Mouse (Mus musculus): ENCODE measurements around the gene Neu3. TPM values are rescaled to one million over a fixed set of nuclear protein-coding genes. Genes with fewer than 3 reads are reported as not detected.
A peak's percentile ranks its signal among the peaks of the same experiment; 100 is the strongest.

The Neu3 gene
- polyA plus RNA-seq, 1 experiment = 5.0 TPM

DNA sequence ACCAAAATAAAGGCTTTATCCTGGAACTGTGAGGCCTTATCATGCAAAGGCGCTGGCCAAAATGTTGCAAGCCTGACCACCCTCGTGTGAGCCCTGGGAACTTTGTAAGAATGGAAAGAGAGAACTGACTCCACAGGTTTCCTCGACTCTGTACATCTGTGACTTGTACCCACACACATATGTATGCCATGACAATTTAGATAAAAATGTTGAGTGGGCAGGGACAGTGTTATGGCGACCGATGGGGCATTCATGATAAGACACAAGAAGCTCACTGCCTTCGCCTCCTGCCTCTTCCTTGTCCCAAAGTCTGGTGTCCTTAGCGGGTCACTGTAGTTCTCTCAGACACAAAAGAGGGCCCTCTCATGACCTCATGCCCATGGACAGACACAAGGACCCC lies 29.1 kb downstream of the Neu3 start:
- Histone ChIP-seq H3K27me3 (ENCODE audit: control insufficient read depth, insufficient read depth, low read length, poor library complexity, severe bottlenecking) (no peaks in the 10 kb centered on the region), H3K4me1 (ENCODE audit: control insufficient read depth, insufficient read depth, low read length) (no peaks in the 10 kb centered on the region), H3K27ac (ENCODE audit: insufficient read depth, low read length) (no peak overlapping the region), H3K9ac (ENCODE audit: low read depth, poor library complexity, severe bottlenecking) (no peak overlapping the region), H3K4me3 (ENCODE audit: low read depth, low read length) (no peak overlapping the region), H3K9me3 (replicated peaks; ENCODE audit: control insufficient read depth, insufficient read depth, low read length, poor library complexity, severe bottlenecking) (no peaks in the 10 kb centered on the region), H3K36me3 (ENCODE audit: control insufficient read depth, insufficient read depth, low read length, poor library complexity, severe bottlenecking) (no peaks in the 10 kb centered on the region)
- no peak for TF ChIP-seq POLR2A (IDR thresholded peaks at IDR 0.05; ENCODE audit: insufficient read depth, low read length)
- TF ChIP-seq EP300 (IDR thresholded peaks at IDR 0.05; ENCODE audit: insufficient read depth, low read depth, low read length) = no peak
- no peak for TF ChIP-seq CTCF (IDR thresholded peaks at IDR 0.05; ENCODE audit: low read depth, low read length)

- TF ChIP-seq EP300 (IDR thresholded peaks at IDR 0.05; ENCODE audit: insufficient read depth, low read depth, low read length) (no peak), POLR2A (IDR thresholded peaks at IDR 0.05; ENCODE audit: insufficient read depth, low read length) (no peak), CTCF (IDR thresholded peaks at IDR 0.05; ENCODE audit: low read depth, low read length) (peak; percentile 4)
- Histone ChIP-seq H3K9ac (ENCODE audit: low read depth, poor library complexity, severe bottlenecking) (no peak overlapping the region), H3K4me3 (ENCODE audit: low read depth, low read length) (no peak overlapping the region)
Measured at GRCm38 (mm10) chr7:99797911-99798647, 30.1 kb downstream of the Neu3 start.

DNA sequence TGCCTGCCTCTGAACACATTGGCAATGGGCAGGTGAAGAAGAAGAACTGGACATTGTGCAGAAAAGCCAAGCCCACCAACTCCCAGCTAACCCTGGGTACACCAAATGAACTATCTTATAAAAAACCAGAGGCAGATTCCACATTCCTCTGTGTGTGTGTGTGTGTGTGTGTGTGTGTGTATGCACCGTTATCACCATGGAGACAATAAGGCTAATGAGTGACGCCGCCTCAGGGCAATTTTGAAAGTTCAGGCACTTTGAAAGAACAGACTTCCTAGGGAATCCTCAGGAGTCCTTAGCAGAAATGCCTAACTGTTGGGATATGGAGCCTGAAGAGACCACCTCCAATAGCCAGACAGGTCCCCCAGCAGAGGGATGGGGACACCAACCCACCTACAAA lies 31.0 kb downstream of the Neu3 start:
- no peak overlapping the region for H3K9ac ChIP-seq (ENCODE audit: low read depth, poor library complexity, severe bottlenecking)

More at GRCm38 (mm10) chr7:99797911-99798647, 30.1 kb downstream of the Neu3 start:
- Histone ChIP-seq H3K27ac (ENCODE audit: insufficient read depth, low read length) (no peak overlapping the region), H3K9me3 (replicated peaks; ENCODE audit: control insufficient read depth, insufficient read depth, low read length, poor library complexity, severe bottlenecking) (no peaks in the 10 kb centered on the region), H3K4me1 (ENCODE audit: control insufficient read depth, insufficient read depth, low read length) (no peaks in the 10 kb centered on the region), H3K27me3 (ENCODE audit: control insufficient read depth, insufficient read depth, low read length, poor library complexity, severe bottlenecking) (no peaks in the 10 kb centered on the region), H3K36me3 (ENCODE audit: control insufficient read depth, insufficient read depth, low read length, poor library complexity, severe bottlenecking) (no peaks in the 10 kb centered on the region)

GRCm38 (mm10) chr7:99796471-99796870 lies 31.7 kb downstream of the Neu3 start:
- H3K36me3 ChIP-seq (ENCODE audit: control insufficient read depth, insufficient read depth, low read length, poor library complexity, severe bottlenecking) = no peaks in the 10 kb centered on the region
- H3K9me3 ChIP-seq (replicated peaks; ENCODE audit: control insufficient read depth, insufficient read depth, low read length, poor library complexity, severe bottlenecking) = no peaks in the 10 kb centered on the region
- no peak overlapping the region for H3K9ac ChIP-seq (ENCODE audit: low read depth, poor library complexity, severe bottlenecking)
- H3K27me3 ChIP-seq (ENCODE audit: control insufficient read depth, insufficient read depth, low read length, poor library complexity, severe bottlenecking) = no peaks in the 10 kb centered on the region
- no peak overlapping the region for H3K4me3 ChIP-seq (ENCODE audit: low read depth, low read length)
- H3K27ac ChIP-seq (ENCODE audit: insufficient read depth, low read length) = no peak overlapping the region
- TF ChIP-seq POLR2A (IDR thresholded peaks at IDR 0.05; ENCODE audit: insufficient read depth, low read length) = no peak
- no peak for TF ChIP-seq EP300 (IDR thresholded peaks at IDR 0.05; ENCODE audit: insufficient read depth, low read depth, low read length)
- no peak for TF ChIP-seq CTCF (IDR thresholded peaks at IDR 0.05; ENCODE audit: low read depth, low read length)
- no peaks in the 10 kb centered on the region for H3K4me1 ChIP-seq (ENCODE audit: control insufficient read depth, insufficient read depth, low read length)

More for the DNA sequence above, 31.0 kb downstream of the Neu3 start:
- no peak overlapping the region for H3K4me3 ChIP-seq (ENCODE audit: low read depth, low read length)
- H3K9me3 ChIP-seq (replicated peaks; ENCODE audit: control insufficient read depth, insufficient read depth, low read length, poor library complexity, severe bottlenecking) = no peaks in the 10 kb centered on the region
- H3K4me1 ChIP-seq (ENCODE audit: control insufficient read depth, insufficient read depth, low read length) = no peaks in the 10 kb centered on the region
- TF ChIP-seq CTCF (IDR thresholded peaks at IDR 0.05; ENCODE audit: low read depth, low read length) (no peak), POLR2A (IDR thresholded peaks at IDR 0.05; ENCODE audit: insufficient read depth, low read length) (no peak), EP300 (IDR thresholded peaks at IDR 0.05; ENCODE audit: insufficient read depth, low read depth, low read length) (no peak)
- no peaks in the 10 kb centered on the region for H3K27me3 ChIP-seq (ENCODE audit: control insufficient read depth, insufficient read depth, low read length, poor library complexity, severe bottlenecking)
- H3K36me3 ChIP-seq (ENCODE audit: control insufficient read depth, insufficient read depth, low read length, poor library complexity, severe bottlenecking) = no peaks in the 10 kb centered on the region
- no peak overlapping the region for H3K27ac ChIP-seq (ENCODE audit: insufficient read depth, low read length)

- Histone ChIP-seq H3K36me3 (ENCODE audit: control insufficient read depth, insufficient read depth, low read length, poor library complexity, severe bottlenecking) (no peaks in the 10 kb centered on the region), H3K27ac (ENCODE audit: insufficient read depth, low read length) (no peak overlapping the region), H3K4me3 (ENCODE audit: low read depth, low read length) (no peak overlapping the region), H3K9me3 (replicated peaks; ENCODE audit: control insufficient read depth, insufficient read depth, low read length, poor library complexity, severe bottlenecking) (no peaks in the 10 kb centered on the region), H3K27me3 (ENCODE audit: control insufficient read depth, insufficient read depth, low read length, poor library complexity, severe bottlenecking) (no peaks in the 10 kb centered on the region), H3K4me1 (ENCODE audit: control insufficient read depth, insufficient read depth, low read length) (no peaks in the 10 kb centered on the region), H3K9ac (ENCODE audit: low read depth, poor library complexity, severe bottlenecking) (no peak overlapping the region)
- TF ChIP-seq POLR2A (IDR thresholded peaks at IDR 0.05; ENCODE audit: insufficient read depth, low read length) (no peak), EP300 (IDR thresholded peaks at IDR 0.05; ENCODE audit: insufficient read depth, low read depth, low read length) (no peak), CTCF (IDR thresholded peaks at IDR 0.05; ENCODE audit: low read depth, low read length) (no peak)
Measured at GRCm38 (mm10) chr7:99795192-99795981, 32.8 kb downstream of the Neu3 start.

- H3K9ac ChIP-seq (ENCODE audit: low read depth, poor library complexity, severe bottlenecking) = no peak overlapping the region
- no peak overlapping the region for H3K4me3 ChIP-seq (ENCODE audit: low read depth, low read length)
- no peak for TF ChIP-seq CTCF (IDR thresholded peaks at IDR 0.05; ENCODE audit: low read depth, low read length)
- TF ChIP-seq POLR2A (IDR thresholded peaks at IDR 0.05; ENCODE audit: insufficient read depth, low read length) = no peak
- TF ChIP-seq EP300 (IDR thresholded peaks at IDR 0.05; ENCODE audit: insufficient read depth, low read depth, low read length) = no peak
- H3K4me1 ChIP-seq (ENCODE audit: control insufficient read depth, insufficient read depth, low read length) = no peaks in the 10 kb centered on the region
- no peak overlapping the region for H3K27ac ChIP-seq (ENCODE audit: insufficient read depth, low read length)
- H3K9me3 ChIP-seq (replicated peaks; ENCODE audit: control insufficient read depth, insufficient read depth, low read length, poor library complexity, severe bottlenecking) = no peaks in the 10 kb centered on the region
- no peaks in the 10 kb centered on the region for H3K27me3 ChIP-seq (ENCODE audit: control insufficient read depth, insufficient read depth, low read length, poor library complexity, severe bottlenecking)
- no peaks in the 10 kb centered on the region for H3K36me3 ChIP-seq (ENCODE audit: control insufficient read depth, insufficient read depth, low read length, poor library complexity, severe bottlenecking)
Measured at GRCm38 (mm10) chr7:99794096-99794495, 34.1 kb downstream of the Neu3 start.

All from ES-Bruce4 (cell line).